In the genomic region with DNA sequence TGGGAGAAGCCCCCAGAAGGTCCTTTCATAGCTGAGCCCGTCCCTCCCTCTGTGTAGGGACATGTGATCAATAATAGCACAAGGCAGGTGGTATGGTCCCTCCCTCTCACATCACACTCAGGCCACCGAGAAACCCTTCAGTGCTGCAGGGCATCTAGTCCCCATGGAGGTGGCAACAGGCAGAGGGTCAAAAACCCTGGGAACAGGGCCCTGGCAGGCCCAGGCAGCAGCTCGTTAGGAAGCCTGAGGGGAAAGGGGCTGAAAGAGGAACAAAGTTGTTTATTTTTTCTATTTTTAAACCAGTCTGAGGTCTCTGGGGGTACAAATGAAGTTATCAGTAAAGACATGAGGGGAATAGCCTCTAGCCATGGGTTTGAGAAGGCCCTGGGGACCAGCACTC, we compare ENCODE assay signal across 40 mouse cellular contexts. TPM values are rescaled to one million over a fixed set of nuclear protein-coding genes. Genes with fewer than 3 reads are reported as not detected.
DNase-seq lines count a peak whose midpoint lies in the region; ATAC-seq and TF ChIP-seq lines count a peak whose summit lies in the region.
"Had no signal": no experiment of that assay in that cellular context is flagged by ENCODE, and none has a peak within 500 bp of the region (broad histone marks: within the 10 kb centered on the region; RNA-seq: fewer than 3 reads in every experiment).

No protein-coding gene starts in this region.

- peak overlapping the region; percentile 27; the same call in 1 of the 2 replicates for H3K9ac ChIP-seq in lung, embryonic 16.5 days (ENCODE audit: low read length)
- H3K9ac ChIP-seq: embryonic facial prominence, embryonic 12.5 days; hindbrain, embryonic 13.5 days; limb, embryonic 13.5 days; liver, embryonic 14.5 days had no signal

- H3K27ac ChIP-seq in layer of hippocampus, adult 2 months: peak overlapping the region; percentile 19; the same call in 1 of the 2 replicates
- peak overlapping the region; percentile 17 for H3K27ac ChIP-seq in lung, embryonic 16.5 days (ENCODE audit: low read length)
- H3K27ac ChIP-seq in midbrain, embryonic 10.5 days (replicated peaks): no peak overlapping the region
- H3K27ac ChIP-seq: embryonic facial prominence, embryonic 12.5 days; gastrocnemius, adult 2 months; heart, adult 2 months; hindbrain, embryonic 13.5 days; limb, embryonic 13.5 days; liver, embryonic 14.5 days had no signal

- no peak for TF ChIP-seq CTCF in layer of hippocampus, adult 2 months (conservative IDR thresholded peaks at IDR 0.05)

- no peaks in the 10 kb centered on the region for H3K27me3 ChIP-seq in lung, embryonic 16.5 days (ENCODE audit: control insufficient read depth, insufficient read depth, low read depth, low read length)
- H3K27me3 ChIP-seq in midbrain, embryonic 10.5 days (ENCODE audit: low read depth, poor library complexity, severe bottlenecking): peaks cover 15% of the 10 kb centered on the region

- 35% methylated on average over 3 of the region's 3 CpGs for WGBS in lung, embryonic 16.5 days
- WGBS in midbrain, embryonic 10.5 days: 56% methylated on average over 3 of the region's 3 CpGs

- no peak overlapping the region for H3K4me2 ChIP-seq in lung, embryonic 16.5 days (ENCODE audit: low read depth, low read length)
- H3K4me2 ChIP-seq: embryonic facial prominence, embryonic 12.5 days; hindbrain, embryonic 13.5 days; limb, embryonic 13.5 days; midbrain, embryonic 11.5 days had no signal

- H3K36me3 ChIP-seq in lung, embryonic 16.5 days (ENCODE audit: control insufficient read depth, insufficient read depth, low read length): no peaks in the 10 kb centered on the region
- no peaks in the 10 kb centered on the region for H3K36me3 ChIP-seq in midbrain, embryonic 10.5 days
- H3K36me3 ChIP-seq: embryonic facial prominence, embryonic 12.5 days; G1E; hindbrain, embryonic 13.5 days; limb, embryonic 13.5 days had no signal

- no peak for DNase-seq in layer of hippocampus, adult 2 months (ENCODE audit: low spot score in 2 of 2)
- DNase-seq in layer of hippocampus, postnatal 36 days: no peak
- DNase-seq in lung, adult 18-20 months: no peak
- DNase-seq in MEL-GATA-1-ER (ENCODE audit: extremely low read depth, low read depth): peak; percentile 63
- peak; percentile 22 for DNase-seq in lung, postnatal 36 days
- no peak for DNase-seq in midbrain, embryonic 10.5 days (ENCODE audit: low spot score)
- DNase-seq: adrenal gland, postnatal 14 days; cerebellum, adult 11 months; cerebellum, adult 9-10 months; cerebellum, postnatal 36 days; embryo, embryonic 11 days; gastrocnemius, adult 2 months; gastrocnemius, postnatal 36 days; heart, adult 2 months; heart, postnatal 36 days; kidney, adult 11 months; kidney, postnatal 14 days; right cerebral cortex, adult 18-20 months; spleen, adult 18-20 months; thymus, postnatal 4 days had no signal

- peaks cover 39% of the 10 kb centered on the region for H3K4me1 ChIP-seq in lung, embryonic 16.5 days (replicated peaks; ENCODE audit: control insufficient read depth, insufficient read depth, low read length)
- peaks cover 24% of the 10 kb centered on the region for H3K4me1 ChIP-seq in midbrain, embryonic 10.5 days

- no peak overlapping the region for H3K4me3 ChIP-seq in layer of hippocampus, adult 2 months
- no peak overlapping the region for H3K4me3 ChIP-seq in lung, embryonic 16.5 days (ENCODE audit: low read length)
- no peak overlapping the region for H3K4me3 ChIP-seq in midbrain, embryonic 10.5 days
- H3K4me3 ChIP-seq: embryonic facial prominence, embryonic 12.5 days; gastrocnemius, adult 2 months; heart, adult 2 months; hindbrain, embryonic 13.5 days; limb, embryonic 13.5 days had no signal

- ATAC-seq in lung, embryonic 16.5 days (ENCODE audit: low read depth): no peak
- ATAC-seq: forebrain, embryonic 14.5 days; midbrain, embryonic 16.5 days had no signal

- H3K9me3 ChIP-seq in lung, embryonic 16.5 days (ENCODE audit: control insufficient read depth, low read length): no peaks in the 10 kb centered on the region
- no peaks in the 10 kb centered on the region for H3K9me3 ChIP-seq in midbrain, embryonic 10.5 days (replicated peaks)
- H3K9me3 ChIP-seq: embryonic facial prominence, embryonic 12.5 days; G1E; hindbrain, embryonic 13.5 days; limb, embryonic 13.5 days had no signal

RNA-seq across cellular contexts. Expression of a gene that starts 21.4 kb away (rescaled TPM):
- not detected for total RNA-seq in layer of hippocampus, adult 2 months (2021)
- total RNA-seq in layer of hippocampus, postnatal 36 days (2021): not detected
- polyA plus RNA-seq in lung, embryonic 16.5 days (2015; fragmentation: Nextera tagmentation; extraction: Ambion mirVana): not detected in 2 replicates
- not detected in 2 replicates for polyA plus RNA-seq in midbrain, embryonic 10.5 days (2016; fragmentation: Nextera tagmentation; extraction: Ambion mirVana)
- total RNA-seq: G1E; gastrocnemius, adult 2 months; gastrocnemius, postnatal 36 days; heart, adult 2 months; heart, postnatal 36 days; layer of hippocampus, postnatal 14 days; left cerebral cortex, adult 8-10 months; left cerebral cortex, postnatal 36 days; megakaryocyte progenitor cell, adult 5-6 weeks; neutrophil, adult 5-6 weeks had no signal
- polyA plus RNA-seq: C2C12; embryonic facial prominence, embryonic 12.5 days; forebrain, embryonic 14.5 days; frontal cortex, adult 2 months; G1E; heart, adult 2 months; heart, embryonic 14.5 days; hindbrain, embryonic 13.5 days; kidney, embryonic 14.5 days; liver, embryonic 14.5 days; midbrain, embryonic 11.5 days; midbrain, embryonic 16.5 days; neural tube, embryonic 11.5 days; thymus, postnatal 0 days had no signal

RNA-seq across cellular contexts. Expression of a gene that starts 58.4 kb away (rescaled TPM):
- under 1 TPM in 1 of 2 experiments, not detected in 1; 0.90 TPM for total RNA-seq in layer of hippocampus, adult 2 months (2021)
- total RNA-seq in layer of hippocampus, postnatal 36 days (2021): not detected
- polyA plus RNA-seq in lung, embryonic 16.5 days (2015; fragmentation: Nextera tagmentation; extraction: Ambion mirVana): 7.9 and 13.3 TPM in 2 replicates
- polyA plus RNA-seq in midbrain, embryonic 10.5 days (2016; fragmentation: Nextera tagmentation; extraction: Ambion mirVana): not detected in 2 replicates
- total RNA-seq: adrenal gland, postnatal 14 days; G1E; gastrocnemius, adult 2 months; gastrocnemius, postnatal 36 days; heart, adult 2 months; heart, postnatal 36 days; left cerebral cortex, postnatal 36 days; megakaryocyte progenitor cell, adult 5-6 weeks; neutrophil, adult 5-6 weeks had no signal
- polyA plus RNA-seq: C2C12; embryonic facial prominence, embryonic 12.5 days; frontal cortex, adult 2 months; G1E; heart, embryonic 14.5 days; kidney, embryonic 14.5 days; limb, embryonic 13.5 days; liver, embryonic 14.5 days; midbrain, embryonic 11.5 days; neural tube, embryonic 11.5 days had no signal

Comparison
In these comparisons a context has a peak if more than half of its experiments do, and no peak if none do; other contexts are left out.
1. DNase-seq: peak in MEL-GATA-1-ER (single experiment) and lung, postnatal 36 days (single experiment); none in layer of hippocampus, adult 2 months (0 of 2), layer of hippocampus, postnatal 36 days (0 of 2), lung, adult 18-20 months (0 of 2) and midbrain, embryonic 10.5 days (single experiment).